Mouse (Mus musculus) liver, postnatal 0 days (tissue): Measurements from ENCODE around the gene Ube2n.

Experiments used
- CTCF ChIP-seq: sonication (generic); IDR thresholded peaks from 2 replicates; pipeline ENCODE4 v1.5.1; 2016; ENCODE audit warnings: antibody characterized with exemption, low read depth
- EP300 ChIP-seq: IDR thresholded peaks from 2 replicates; pipeline ENCODE4 v1.6.1; 2016; ENCODE audit warnings: antibody characterized with exemption, low read depth, mild to moderate bottlenecking

DNA sequence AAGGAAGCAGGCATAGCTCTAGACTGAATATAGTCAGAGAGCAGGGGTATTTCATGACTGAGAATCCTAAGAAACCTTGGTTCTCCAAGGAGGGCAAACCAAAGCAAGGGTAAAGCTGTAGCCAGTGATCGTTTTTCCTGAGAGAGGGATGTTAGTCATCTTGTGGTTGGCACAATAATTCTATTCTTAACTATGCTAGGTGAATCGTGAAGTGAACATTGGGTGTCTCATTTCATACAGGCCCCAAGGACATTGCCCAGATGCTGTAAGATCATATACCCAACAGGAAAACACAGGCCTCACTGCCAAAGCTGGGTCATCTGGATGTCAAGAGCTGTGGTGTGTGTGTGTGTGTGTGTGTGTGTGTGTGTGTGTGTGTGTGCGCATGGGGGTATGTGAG, 43.8 kb upstream of the Ube2n start:
- TF ChIP-seq CTCF (no peak), EP300 (no peak)
